Mouse (Mus musculus) hindbrain, embryonic 14.5 days (tissue): ENCODE measurements around the gene Gale. TPM values are rescaled to one million over a fixed set of nuclear protein-coding genes. Genes with fewer than 3 reads are reported as not detected.

Experiments used
- ATAC-seq: fragments of 200-750 bp; cut with Nextera tagmentation; 2 replicates; pipeline ENCODE4 v1.8.0; 2017; ENCODE audit warnings: moderate number of reproducible peaks, mild to moderate bottlenecking, moderate TSS enrichment, moderate library complexity; ENCODE audit not compliant: low FRiP score
- DNase-seq: peaks from one replicate; pipeline ENCODE4 v3.0.0-alpha.2; 2015; ENCODE audit warnings: low spot score
- H3K27ac ChIP-seq: fragments of 300-500 bp; sonication (generic); 2 replicates; pipeline ENCODE4 v1.5.1; 2014; ENCODE audit warnings: mild to moderate bottlenecking, moderate library complexity
- H3K27me3 ChIP-seq: fragments of 300-500 bp; sonication (generic); 2 replicates; pipeline ENCODE4 v1.6.1; 2014; ENCODE audit warnings: mild to moderate bottlenecking, low read length, mixed read lengths; ENCODE audit not compliant: control insufficient read depth, insufficient read depth
- H3K36me3 ChIP-seq: fragments of 300-500 bp; sonication (generic); replicated peaks from 2 replicates; pipeline ENCODE4 v1.6.1; 2014; ENCODE audit not compliant: control insufficient read depth, insufficient read depth
- H3K4me1 ChIP-seq: fragments of 300-500 bp; sonication (generic); replicated peaks from 2 replicates; pipeline ENCODE4 v1.6.1; 2014; ENCODE audit warnings: antibody characterized with exemption, low read length, mixed read lengths; ENCODE audit not compliant: control insufficient read depth, insufficient read depth
- H3K4me2 ChIP-seq: fragments of 300-500 bp; sonication (generic); replicated peaks from 2 replicates; pipeline ENCODE4 v1.6.1; 2014; ENCODE audit warnings: mild to moderate bottlenecking, moderate library complexity
- H3K4me3 ChIP-seq: fragments of 300-500 bp; sonication (generic); replicated peaks from 2 replicates; pipeline ENCODE4 v1.5.1; 2014; ENCODE audit warnings: mild to moderate bottlenecking, low read length
- H3K9ac ChIP-seq: fragments of 300-500 bp; sonication (generic); 2 replicates; pipeline ENCODE4 v1.6.1; 2014
- H3K9me3 ChIP-seq: fragments of 300-500 bp; sonication (generic); 2 replicates; pipeline ENCODE4 v1.6.1; 2016; ENCODE audit warnings: low read length; ENCODE audit not compliant: control insufficient read depth
- WGBS: fragments of 180-500 bp; shearing (Covaris S2); extraction: QIAGEN DNeasy Blood & Tissue Kit; methylation state at CpG from one replicate; pipeline ENCODE4 v1.1.7; 2014; 5-methylcytosine and 5-hydroxymethylcytosine counted together
- polyA plus RNA-seq: library from polyadenylated mRNA; unstranded; fragments of >200 nt; fragmentation: Nextera tagmentation; extraction: Ambion mirVana; gene quantifications from 2 replicates; pipeline ENCODE4 v1.2.1, GENCODE M21; 2014

Gene Gale
- polyA plus RNA-seq, 1 experiment from 2014 or later = 42.9 TPM

DNA sequence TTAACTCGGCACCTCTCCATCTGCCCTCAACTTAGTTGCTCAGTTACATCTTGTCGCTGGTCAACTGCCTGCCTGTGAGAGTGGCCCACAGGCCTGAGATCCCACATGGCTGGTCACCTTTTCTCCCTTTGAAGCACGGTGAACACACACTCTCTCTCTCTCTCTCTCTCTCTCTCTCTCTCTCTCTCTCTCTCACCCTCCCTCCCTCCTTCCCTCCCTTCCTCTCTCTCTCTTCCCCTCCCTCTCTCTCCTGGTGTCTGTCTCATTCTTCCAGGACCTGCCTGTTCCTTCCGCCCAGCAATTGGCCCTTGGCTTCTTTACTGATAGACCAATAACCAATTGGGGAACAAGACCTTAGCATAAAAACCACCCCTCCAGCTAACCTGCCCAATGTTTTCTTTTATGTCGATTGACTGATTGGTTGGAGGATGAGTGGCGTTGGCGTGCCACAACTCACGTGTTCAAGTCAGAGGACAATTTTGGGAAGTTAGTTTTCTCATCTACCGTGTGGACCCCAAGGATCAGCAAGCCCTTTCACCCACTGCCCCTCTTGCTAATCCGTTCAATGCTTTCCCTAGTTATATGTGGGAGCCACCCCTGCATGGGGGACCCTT, 37.2 kb upstream of the Gale start:
- peaks cover 8% of the 10 kb centered on the region for H3K4me1 ChIP-seq
- no peak overlapping the region for H3K27ac ChIP-seq
- H3K4me2 ChIP-seq = no peak overlapping the region
- peaks cover 29% of the 10 kb centered on the region for H3K36me3 ChIP-seq
- DNase-seq (no peak), ATAC-seq (no peak)
- H3K4me3 ChIP-seq = no peak overlapping the region
- H3K9me3 ChIP-seq = no peaks in the 10 kb centered on the region
- 94% methylated on average over 10 of the region's 10 CpGs for WGBS
- no peak overlapping the region for H3K9ac ChIP-seq
- no peaks in the 10 kb centered on the region for H3K27me3 ChIP-seq

DNA sequence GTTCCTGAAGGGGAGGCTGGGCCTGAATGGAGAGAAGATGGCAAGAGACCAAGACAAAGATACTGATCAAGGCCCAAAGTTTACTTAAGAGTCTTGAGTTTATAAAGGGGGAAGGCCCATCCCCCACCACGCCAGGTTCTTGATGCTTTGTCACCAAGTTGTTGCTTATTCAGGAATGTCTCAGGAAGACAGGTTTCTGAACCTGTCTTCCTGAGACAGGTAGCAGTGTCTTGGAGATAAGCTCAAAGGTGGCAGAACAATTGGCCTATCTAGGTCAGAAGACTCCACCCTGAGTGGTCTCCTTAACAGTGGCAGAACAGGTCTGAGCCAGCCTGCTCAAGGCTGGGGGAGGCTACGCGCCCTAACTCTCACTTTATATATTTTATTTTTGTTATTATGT, 36.7 kb upstream of the Gale start:
- no peak overlapping the region for H3K27ac ChIP-seq
- WGBS = 95% methylated on average over 3 of the region's 3 CpGs
- no peak overlapping the region for H3K9ac ChIP-seq
- peaks cover 3% of the 10 kb centered on the region for H3K4me1 ChIP-seq
- no peak overlapping the region for H3K4me2 ChIP-seq
- DNase-seq = no peak
- no peak for ATAC-seq
- H3K27me3 ChIP-seq = no peaks in the 10 kb centered on the region
- H3K4me3 ChIP-seq = no peak overlapping the region
- H3K36me3 ChIP-seq = peaks cover 32% of the 10 kb centered on the region
- H3K9me3 ChIP-seq = no peaks in the 10 kb centered on the region

DNA sequence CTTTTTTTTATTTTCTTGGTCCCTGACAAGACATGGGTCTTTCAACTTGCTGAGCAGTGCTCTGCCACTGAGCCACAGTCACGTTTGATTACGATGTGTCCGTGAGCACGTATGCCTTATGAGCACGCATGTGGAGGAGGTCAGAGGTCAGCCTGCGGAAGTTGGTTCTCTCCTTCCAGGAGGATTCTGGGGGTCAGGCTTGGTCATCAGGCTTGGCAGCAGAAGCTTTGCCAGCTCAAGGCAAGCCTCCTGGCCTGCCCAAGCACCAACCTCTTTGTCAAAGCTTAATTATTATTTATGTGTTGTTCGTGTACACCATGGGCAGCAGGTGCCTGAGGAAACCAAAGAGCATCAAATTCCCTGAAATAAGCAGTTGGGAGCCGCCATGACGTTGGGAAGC, 35.2 kb upstream of the Gale start:
- Histone ChIP-seq H3K4me2 (no peak overlapping the region), H3K9me3 (no peaks in the 10 kb centered on the region), H3K4me3 (no peak overlapping the region), H3K36me3 (peaks cover 40% of the 10 kb centered on the region), H3K27me3 (no peaks in the 10 kb centered on the region), H3K9ac (no peak overlapping the region), H3K27ac (no peak overlapping the region), H3K4me1 (no peaks in the 10 kb centered on the region)
- DNase-seq = no peak
- WGBS = 84% methylated on average over 9 of the region's 9 CpGs
- ATAC-seq = no peak

DNA sequence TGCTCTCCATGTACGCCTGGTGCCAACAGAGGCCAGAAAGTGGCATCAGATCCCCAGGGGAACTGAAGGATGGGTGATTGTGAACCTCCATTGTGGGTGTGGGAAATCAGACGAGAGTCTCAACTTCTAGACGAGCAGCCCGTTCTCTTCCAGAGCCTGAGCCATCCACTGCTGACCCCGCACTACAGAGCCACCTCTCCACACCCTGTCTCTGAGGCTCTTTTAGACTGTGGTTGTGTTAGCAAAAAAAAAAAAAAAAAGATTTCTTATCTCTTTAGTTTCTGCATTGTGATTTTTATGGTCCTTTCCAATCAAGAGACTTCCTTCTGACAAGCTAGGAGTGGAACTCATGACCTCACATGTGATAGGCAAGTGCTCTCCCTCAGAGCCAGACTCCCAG, 34.1 kb upstream of the Gale start:
- Histone ChIP-seq H3K4me2 (no peak overlapping the region), H3K27me3 (no peaks in the 10 kb centered on the region), H3K4me1 (no peaks in the 10 kb centered on the region), H3K27ac (no peak overlapping the region), H3K4me3 (no peak overlapping the region), H3K9ac (no peak overlapping the region), H3K36me3 (peaks cover 48% of the 10 kb centered on the region), H3K9me3 (no peaks in the 10 kb centered on the region)
- DNase-seq (no peak), ATAC-seq (no peak)
- 96% methylated on average over 5 of the region's 5 CpGs for WGBS

DNA sequence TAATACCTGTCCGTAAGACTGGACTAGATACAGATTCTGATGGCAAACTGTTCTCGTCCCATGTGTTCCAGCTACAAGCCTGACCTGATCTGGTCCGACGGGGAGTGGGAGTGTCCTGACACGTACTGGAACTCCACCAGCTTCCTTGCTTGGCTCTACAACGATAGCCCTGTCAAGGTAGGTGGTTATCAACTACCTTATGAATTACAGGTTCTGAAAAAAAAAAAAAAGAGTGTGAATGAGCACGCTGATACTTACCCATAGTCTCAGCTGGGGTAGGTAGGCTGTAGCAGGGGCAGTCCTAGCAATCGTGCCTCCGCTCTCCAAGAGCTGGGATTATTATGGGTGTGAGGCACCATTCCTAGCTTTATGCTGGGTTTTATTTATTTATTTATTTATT, 33.7 kb upstream of the Gale start:
- no peak for DNase-seq
- Histone ChIP-seq H3K36me3 (peaks cover 51% of the 10 kb centered on the region), H3K9me3 (no peaks in the 10 kb centered on the region), H3K4me2 (no peak overlapping the region), H3K27ac (no peak overlapping the region), H3K9ac (no peak overlapping the region), H3K4me3 (no peak overlapping the region), H3K27me3 (no peaks in the 10 kb centered on the region), H3K4me1 (no peaks in the 10 kb centered on the region)
- ATAC-seq = no peak
- WGBS = 93% methylated on average over 9 of the region's 9 CpGs

DNA sequence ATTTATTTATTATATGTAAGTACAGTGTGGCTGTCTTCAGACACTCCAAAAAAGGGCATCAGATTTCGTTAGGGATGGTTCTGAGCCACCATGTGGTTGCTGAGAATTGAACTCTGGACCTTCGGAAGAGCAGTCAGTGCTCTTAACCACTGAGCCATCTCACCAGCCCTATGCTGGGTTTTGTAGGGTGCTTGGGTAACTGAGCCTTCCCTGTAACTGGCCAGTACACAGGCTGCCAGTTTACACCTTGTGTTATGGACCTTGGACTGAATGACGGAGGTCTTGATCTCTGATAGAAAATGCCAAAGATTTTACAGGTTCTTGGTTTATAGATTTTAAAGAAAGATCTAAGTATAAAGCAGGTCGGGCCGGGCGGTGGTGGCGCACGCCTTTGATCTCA, 33.3 kb upstream of the Gale start:
- H3K27me3 ChIP-seq = no peaks in the 10 kb centered on the region
- peaks cover 54% of the 10 kb centered on the region for H3K36me3 ChIP-seq
- H3K4me1 ChIP-seq = no peaks in the 10 kb centered on the region
- ATAC-seq (no peak), DNase-seq (no peak)
- H3K4me2 ChIP-seq = no peak overlapping the region
- H3K27ac ChIP-seq = no peak overlapping the region
- no peak overlapping the region for H3K4me3 ChIP-seq
- no peak overlapping the region for H3K9ac ChIP-seq
- WGBS = 94% methylated on average over 8 of the region's 8 CpGs
- no peaks in the 10 kb centered on the region for H3K9me3 ChIP-seq

DNA sequence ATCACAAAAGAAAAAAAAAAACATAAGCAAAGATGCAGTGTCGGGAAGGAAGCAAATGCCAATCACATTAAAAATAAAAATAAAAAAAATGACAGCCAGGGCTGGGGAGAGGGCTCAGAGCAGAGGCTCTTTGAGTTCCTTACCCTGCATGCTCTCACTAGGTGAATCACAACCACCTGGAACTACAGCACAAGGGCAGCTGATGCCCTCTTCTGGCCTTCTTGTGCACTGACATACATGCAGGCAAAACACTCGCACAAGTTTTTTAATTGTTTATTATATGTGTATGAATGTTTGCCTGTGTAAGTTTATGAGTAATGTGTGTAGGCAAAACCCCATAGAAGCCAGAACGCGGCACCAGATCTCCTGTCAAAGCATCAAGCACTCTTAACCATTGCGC, 31.7 kb upstream of the Gale start:
- no peaks in the 10 kb centered on the region for H3K9me3 ChIP-seq
- no peak overlapping the region for H3K4me2 ChIP-seq
- no peak overlapping the region for H3K27ac ChIP-seq
- H3K36me3 ChIP-seq = peaks cover 47% of the 10 kb centered on the region
- no peak for DNase-seq
- H3K27me3 ChIP-seq = no peaks in the 10 kb centered on the region
- H3K4me3 ChIP-seq = no peak overlapping the region
- WGBS = 73% methylated on average over 5 of the region's 5 CpGs
- no peak overlapping the region for H3K9ac ChIP-seq
- ATAC-seq = no peak
- no peaks in the 10 kb centered on the region for H3K4me1 ChIP-seq

DNA sequence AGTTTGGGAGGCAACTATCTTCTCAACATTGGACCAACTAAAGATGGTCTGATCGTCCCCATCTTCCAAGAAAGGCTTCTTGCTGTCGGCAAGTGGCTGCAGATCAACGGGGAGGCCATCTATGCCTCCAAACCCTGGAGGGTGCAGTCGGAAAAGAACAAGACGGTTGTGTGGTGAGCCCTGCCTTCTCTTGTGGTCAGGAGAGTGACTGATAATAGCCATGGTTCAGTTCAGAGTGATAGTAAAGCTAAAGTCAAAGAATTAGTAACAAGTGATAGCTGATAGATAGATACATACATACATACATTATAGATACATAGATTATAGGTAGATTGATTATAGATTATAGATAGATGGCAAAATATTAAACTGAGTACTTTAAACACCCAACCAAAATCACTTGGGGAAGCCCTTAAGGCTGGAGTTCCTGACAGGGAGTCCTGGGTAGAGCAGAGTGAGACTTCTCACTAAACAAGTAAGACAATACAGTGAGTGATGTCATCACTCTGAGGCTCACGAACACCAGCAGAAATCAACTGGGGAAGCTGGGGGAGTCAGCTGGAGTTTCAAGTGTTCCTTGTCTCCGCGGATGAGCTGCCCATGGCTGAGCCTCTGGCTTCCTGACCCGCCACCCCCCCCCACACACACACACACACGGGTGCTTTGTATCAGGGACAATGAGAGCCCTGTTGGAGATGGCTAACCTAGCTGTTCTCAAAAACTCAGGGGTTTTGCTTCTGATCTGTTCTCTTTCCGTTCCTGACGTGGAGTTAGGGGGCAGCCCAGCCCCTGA, 28.6 kb upstream of the Gale start:
- no peak overlapping the region for H3K9ac ChIP-seq
- no peaks in the 10 kb centered on the region for H3K9me3 ChIP-seq
- no peak overlapping the region for H3K27ac ChIP-seq
- no peaks in the 10 kb centered on the region for H3K4me1 ChIP-seq
- no peaks in the 10 kb centered on the region for H3K27me3 ChIP-seq
- no peak overlapping the region for H3K4me3 ChIP-seq
- peaks cover 67% of the 10 kb centered on the region for H3K36me3 ChIP-seq
- WGBS = 46% methylated on average over 12 of the region's 12 CpGs
- no peak for DNase-seq
- ATAC-seq = no peak
- no peak overlapping the region for H3K4me2 ChIP-seq

DNA sequence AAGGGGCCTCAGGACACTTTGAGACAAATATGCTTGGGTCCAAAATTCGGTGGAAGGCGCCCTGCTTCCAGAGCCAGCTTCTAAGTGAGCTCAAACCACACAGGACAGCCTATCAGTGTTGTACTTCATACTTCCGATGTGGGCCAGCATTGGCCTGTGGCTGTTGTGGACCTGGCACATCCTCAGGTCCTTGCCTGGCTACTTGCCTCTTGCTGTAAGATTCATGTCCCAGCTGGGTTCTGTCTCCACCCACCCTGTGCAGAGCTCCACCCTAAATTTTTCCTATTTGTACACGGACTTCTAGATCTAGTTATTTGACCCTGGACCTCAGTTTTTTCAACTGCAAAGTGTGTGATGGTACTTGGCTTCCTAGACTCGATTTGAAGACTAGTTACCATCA, 28.0 kb upstream of the Gale start:
- Histone ChIP-seq H3K36me3 (peaks cover 62% of the 10 kb centered on the region), H3K4me3 (no peak overlapping the region)
- ATAC-seq = no peak

More for the DNA sequence above, 28.0 kb upstream of the Gale start:
- Histone ChIP-seq H3K27ac (no peak overlapping the region), H3K4me2 (no peak overlapping the region), H3K4me1 (no peaks in the 10 kb centered on the region), H3K27me3 (no peaks in the 10 kb centered on the region), H3K9me3 (no peaks in the 10 kb centered on the region), H3K9ac (no peak overlapping the region)
- DNase-seq = no peak
- WGBS = 73% methylated on average over 5 of the region's 5 CpGs
